In the genomic region with DNA sequence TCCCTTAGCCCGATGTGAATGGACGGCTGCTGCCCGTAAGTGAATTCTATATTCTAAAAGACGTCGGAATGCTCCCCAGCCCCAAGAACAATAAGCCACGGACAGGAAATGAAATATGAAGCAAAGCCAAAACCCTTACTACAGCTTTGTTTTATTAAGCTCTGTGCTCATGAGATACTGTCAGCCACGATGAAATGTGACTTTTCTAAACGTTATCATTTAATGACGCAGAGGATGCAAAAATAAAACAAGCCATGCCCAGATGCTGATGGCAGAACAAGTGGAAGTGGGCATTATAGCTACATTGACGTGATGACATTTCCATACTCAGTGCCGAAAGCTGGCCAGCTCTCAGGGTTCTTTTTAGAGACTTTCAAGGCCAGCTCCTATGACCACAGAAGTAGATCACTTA, we compare ENCODE assay signal across 10 mouse cellular contexts.
DNase-seq lines count a peak whose midpoint lies in the region; ATAC-seq and TF ChIP-seq lines count a peak whose summit lies in the region.
"Had no signal": no experiment of that assay in that cellular context is flagged by ENCODE, and none has a peak within 500 bp of the region (broad histone marks: within the 10 kb centered on the region; RNA-seq: fewer than 3 reads in every experiment).

No protein-coding gene starts in this region.

- H3K9me3 ChIP-seq in intestine, embryonic 14.5 days (ENCODE audit: control insufficient read depth, low read length): no peaks in the 10 kb centered on the region; the same call in 1 of the 2 replicates
- no peaks in the 10 kb centered on the region for H3K9me3 ChIP-seq in intestine, embryonic 15.5 days
- H3K9me3 ChIP-seq in lung, postnatal 0 days (ENCODE audit: low read length): no peaks in the 10 kb centered on the region
- H3K9me3 ChIP-seq: neural tube, embryonic 13.5 days had no signal

- no peak for ATAC-seq in intestine, embryonic 14.5 days (replicated peaks; ENCODE audit: low FRiP score, low TSS enrichment, low read depth)
- ATAC-seq in intestine, embryonic 15.5 days: no peak
- ATAC-seq in lung, postnatal 0 days: peak; percentile 66
- ATAC-seq: forebrain, embryonic 16.5 days had no signal

- no peaks in the 10 kb centered on the region for H3K4me1 ChIP-seq in intestine, embryonic 14.5 days (replicated peaks; ENCODE audit: control insufficient read depth, insufficient read depth, low read length)
- no peaks in the 10 kb centered on the region for H3K4me1 ChIP-seq in intestine, embryonic 15.5 days (replicated peaks)
- H3K4me1 ChIP-seq in lung, postnatal 0 days (ENCODE audit: insufficient read depth, low read depth, low read length): no peaks in the 10 kb centered on the region
- H3K4me1 ChIP-seq: neural tube, embryonic 13.5 days had no signal

- no peaks in the 10 kb centered on the region for H3K27me3 ChIP-seq in intestine, embryonic 14.5 days (replicated peaks; ENCODE audit: control insufficient read depth, insufficient read depth, low read length)
- no peaks in the 10 kb centered on the region for H3K27me3 ChIP-seq in intestine, embryonic 15.5 days (replicated peaks)
- no peaks in the 10 kb centered on the region for H3K27me3 ChIP-seq in lung, postnatal 0 days (replicated peaks; ENCODE audit: insufficient read depth, low read length)
- H3K27me3 ChIP-seq: neural tube, embryonic 13.5 days had no signal

- DNase-seq in intestine, embryonic 14.5 days (ENCODE audit: low spot score): no peak
- DNase-seq in heart, adult 9 months (ENCODE audit: low spot score in 2 of 2): peak; percentile 20 to 29
- DNase-seq in kidney, adult 9 months: peak; percentile 53
- DNase-seq in lung, postnatal 0 days (ENCODE audit: low spot score): peak; percentile 70
- no peak for DNase-seq in cerebellum, adult 9-10 months
- no peak for DNase-seq in layer of hippocampus, adult 2 months (ENCODE audit: low spot score in 2 of 2)
- DNase-seq in layer of hippocampus, postnatal 25 days (ENCODE audit: extremely low spot score in 1 of 2, low spot score in 1 of 2): no peak

- no peaks in the 10 kb centered on the region for H3K36me3 ChIP-seq in intestine, embryonic 14.5 days (ENCODE audit: control insufficient read depth, insufficient read depth, low read length)
- no peaks in the 10 kb centered on the region for H3K36me3 ChIP-seq in intestine, embryonic 15.5 days
- H3K36me3 ChIP-seq in lung, postnatal 0 days (ENCODE audit: insufficient read depth, low read length): no peaks in the 10 kb centered on the region
- H3K36me3 ChIP-seq: neural tube, embryonic 13.5 days had no signal

- no peak overlapping the region for H3K4me2 ChIP-seq in intestine, embryonic 14.5 days (ENCODE audit: low read length)
- H3K4me2 ChIP-seq in intestine, embryonic 15.5 days (replicated peaks): no peak overlapping the region
- no peak overlapping the region for H3K4me2 ChIP-seq in lung, postnatal 0 days (replicated peaks; ENCODE audit: low read depth, low read length)
- H3K4me2 ChIP-seq: neural tube, embryonic 13.5 days had no signal

- no peak overlapping the region for H3K4me3 ChIP-seq in intestine, embryonic 14.5 days (ENCODE audit: low read depth, low read length)
- no peak overlapping the region for H3K4me3 ChIP-seq in intestine, embryonic 15.5 days (replicated peaks)
- H3K4me3 ChIP-seq in lung, postnatal 0 days (ENCODE audit: low read depth, low read length): no peak overlapping the region
- H3K4me3 ChIP-seq in layer of hippocampus, adult 2 months: no peak overlapping the region
- H3K4me3 ChIP-seq: neural tube, embryonic 13.5 days had no signal

- no peak overlapping the region for H3K9ac ChIP-seq in intestine, embryonic 14.5 days (ENCODE audit: low read length)
- H3K9ac ChIP-seq in intestine, embryonic 15.5 days: no peak overlapping the region
- no peak overlapping the region for H3K9ac ChIP-seq in lung, postnatal 0 days (replicated peaks; ENCODE audit: low read depth)
- H3K9ac ChIP-seq: neural tube, embryonic 13.5 days had no signal

- 57% methylated on average over 11 of the region's 11 CpGs for WGBS in intestine, embryonic 14.5 days
- WGBS in intestine, embryonic 15.5 days: 64% methylated on average over 11 of the region's 11 CpGs
- 44% methylated on average over 11 of the region's 11 CpGs for WGBS in lung, postnatal 0 days

- TF ChIP-seq CTCF in lung, postnatal 0 days (IDR thresholded peaks at IDR 0.05): no peak
- TF ChIP-seq CTCF in layer of hippocampus, adult 2 months (conservative IDR thresholded peaks at IDR 0.05): no peak

- H3K27ac ChIP-seq in intestine, embryonic 14.5 days (ENCODE audit: low read depth): peak overlapping the region; percentile 47; the same call in 1 of the 2 replicates
- H3K27ac ChIP-seq in intestine, embryonic 15.5 days: no peak overlapping the region
- H3K27ac ChIP-seq in lung, postnatal 0 days (ENCODE audit: low read length): peak overlapping the region; percentile 71
- no peak overlapping the region for H3K27ac ChIP-seq in layer of hippocampus, adult 2 months
- H3K27ac ChIP-seq: neural tube, embryonic 13.5 days had no signal

- peak; percentile 99 for TF ChIP-seq EP300 in lung, postnatal 0 days (IDR thresholded peaks at IDR 0.05)

Comparison
In these comparisons a context has a peak if more than half of its experiments do, and no peak if none do; other contexts are left out.
1. H3K27ac ChIP-seq: peak in intestine, embryonic 14.5 days (single experiment) and lung, postnatal 0 days (single experiment); none in intestine, embryonic 15.5 days (single experiment) and layer of hippocampus, adult 2 months (single experiment).
2. DNase-seq: peak in heart, adult 9 months (2 of 2), kidney, adult 9 months (single experiment) and lung, postnatal 0 days (single experiment); none in intestine, embryonic 14.5 days (single experiment), cerebellum, adult 9-10 months (single experiment), layer of hippocampus, adult 2 months (0 of 2) and layer of hippocampus, postnatal 25 days (0 of 2).